Mouse (Mus musculus): Measurements from ENCODE around the gene Celf1. TPM values are rescaled to one million over a fixed set of nuclear protein-coding genes. Genes with fewer than 3 reads are reported as not detected.
"Not testable (repeated sequence)": the region's sequence is repeated elsewhere in the genome, so short reads cannot be mapped to it uniquely, and the experiment has no call there.

The Celf1 gene
- 128 and 155 TPM in 2 replicates for polyA plus RNA-seq (2016; fragmentation: Nextera tagmentation; extraction: Ambion mirVana)

DNA sequence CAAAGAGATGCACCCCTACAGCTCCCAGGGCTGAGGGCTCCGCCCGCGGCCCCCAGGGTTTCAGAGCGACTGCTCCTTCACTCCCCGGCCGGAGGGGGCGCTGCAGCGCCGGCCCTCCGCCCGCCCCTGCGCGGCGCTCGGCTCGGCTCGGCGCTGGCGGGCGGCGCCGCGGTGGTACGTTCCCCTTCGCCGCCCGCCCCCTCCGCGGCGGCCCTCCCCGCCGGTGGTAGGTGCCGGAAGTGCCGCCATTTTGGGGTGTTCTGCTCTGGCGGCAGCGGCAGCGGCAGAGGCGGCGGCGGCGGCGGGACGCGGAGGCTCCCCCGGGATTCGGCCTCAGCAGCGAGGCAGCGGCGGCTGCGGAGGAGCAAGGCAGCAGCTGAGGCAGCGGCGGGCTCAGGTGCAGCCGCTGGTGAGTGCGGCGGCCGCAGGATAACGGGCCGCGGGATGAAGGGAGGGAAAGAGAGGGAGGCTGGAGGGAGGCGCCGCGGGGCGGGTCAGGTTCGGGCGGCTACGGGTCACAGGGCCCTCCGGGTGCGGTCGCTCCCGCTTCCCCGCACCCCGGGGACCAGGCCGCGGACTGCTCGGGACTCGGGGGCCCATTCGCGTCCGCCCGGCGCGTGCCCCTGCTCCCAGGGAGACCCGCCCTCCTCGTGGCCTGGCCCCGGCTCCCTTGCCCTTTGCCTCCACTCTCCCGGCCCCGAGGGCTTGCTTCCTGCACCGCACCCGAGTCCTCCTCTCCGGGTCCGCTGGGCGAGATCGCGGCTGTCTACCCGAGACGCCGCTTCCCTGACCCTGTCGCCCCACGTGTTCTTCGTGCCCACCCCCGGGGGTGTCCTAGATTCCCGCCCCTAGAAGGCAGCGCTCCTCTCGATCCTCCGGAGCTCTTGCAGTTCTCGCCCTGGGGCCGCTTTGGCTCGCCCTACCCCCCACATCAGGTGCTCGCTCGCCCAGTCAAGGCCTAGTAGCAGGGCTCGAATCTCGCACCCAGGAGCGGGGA is at the start of gene Celf1:
Gene Celf1 (plus strand): TSS at position 150 of the 997 bp plus-strand sequence.
- Histone ChIP-seq H3K36me3 (no peaks in the 10 kb centered on the region), H3K4me1 (peaks cover 25% of the 10 kb centered on the region), H3K9me3 (no peaks in the 10 kb centered on the region), H3K27me3 (ENCODE audit: insufficient read depth, poor library complexity, severe bottlenecking) (no peaks in the 10 kb centered on the region), H3K27ac (peak within 1 kb of the TSS; percentile 98), H3K4me3 (peak within 1 kb of the TSS; percentile 99)
- WGBS: under 1% methylated on average over 112 of the region's 113 CpGs
- DNase-seq (ENCODE audit: low spot score): peak; percentile 90

DNA sequence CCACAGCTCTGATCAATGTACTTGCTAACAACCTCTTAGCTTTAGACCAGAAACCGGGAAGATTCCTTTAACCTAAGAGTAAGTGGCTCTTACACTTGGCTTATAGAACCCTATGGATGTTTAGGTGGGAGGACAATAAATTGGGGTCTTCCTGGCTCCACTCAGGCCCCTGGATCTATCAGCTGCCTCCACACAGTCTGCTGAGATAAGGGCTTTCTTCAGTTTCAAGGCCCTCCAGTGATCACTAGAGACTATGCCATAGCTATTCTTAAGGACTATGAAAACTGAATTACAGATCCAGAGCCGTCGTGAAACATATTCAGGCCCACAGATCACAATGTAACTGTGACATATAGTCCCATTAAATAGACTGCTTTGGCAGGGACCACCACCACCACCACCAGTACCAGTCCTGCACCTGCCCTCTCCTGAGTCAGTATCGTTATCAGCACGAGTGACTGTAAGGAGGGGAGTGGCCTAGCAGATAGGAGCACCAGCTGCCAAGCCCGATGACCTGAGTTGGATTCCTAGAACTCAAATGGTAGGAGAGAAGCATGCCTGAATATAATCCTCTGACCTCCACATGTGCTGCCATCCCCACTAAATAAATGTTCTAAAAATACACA is 46.4 kb upstream of the Celf1 start:
- H3K4me3 ChIP-seq: no peak overlapping the region
- 68% methylated on average over 6 of the region's 6 CpGs for WGBS
- no peaks in the 10 kb centered on the region for H3K9me3 ChIP-seq
- H3K27ac ChIP-seq: peak overlapping the region; percentile 60
- H3K36me3 ChIP-seq: peaks cover 66% of the 10 kb centered on the region
- H3K27me3 ChIP-seq (ENCODE audit: insufficient read depth, poor library complexity, severe bottlenecking): peaks cover 8% of the 10 kb centered on the region
- peak; percentile 84 for DNase-seq (ENCODE audit: low spot score)
- H3K4me1 ChIP-seq: peaks cover 31% of the 10 kb centered on the region

DNA sequence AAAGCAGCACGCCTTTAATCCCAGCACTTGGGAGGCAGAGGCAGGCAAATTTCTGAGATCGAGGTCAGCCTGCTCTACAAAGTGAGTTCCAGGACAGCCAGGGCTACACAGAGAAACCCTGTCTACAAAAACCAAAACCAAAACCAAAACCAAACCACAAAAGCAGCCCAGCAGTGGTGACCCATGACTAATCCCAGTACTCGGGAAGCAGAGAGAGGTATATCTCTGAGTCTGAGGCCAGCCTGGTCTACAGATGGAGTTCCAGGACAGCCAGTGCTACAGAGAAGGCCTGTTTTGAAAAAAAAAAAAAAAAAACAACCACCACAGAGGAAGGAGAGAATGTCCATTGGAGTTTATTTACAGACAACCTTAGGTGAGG is 45.9 kb upstream of the Celf1 start:
- 0 out of 2 replicates have a peak overlapping the region, but pooled peaks have one; percentile 60 for H3K27ac ChIP-seq
- not testable (repeated sequence) for H3K9me3 ChIP-seq; H3K4me3 ChIP-seq; DNase-seq (ENCODE audit: low spot score); H3K27me3 ChIP-seq (ENCODE audit: insufficient read depth, poor library complexity, severe bottlenecking)
- H3K36me3 ChIP-seq: peaks cover 71% of the 10 kb centered on the region
- 83% methylated on average over 3 of the region's 3 CpGs for WGBS
- H3K4me1 ChIP-seq: peaks cover 28% of the 10 kb centered on the region

DNA sequence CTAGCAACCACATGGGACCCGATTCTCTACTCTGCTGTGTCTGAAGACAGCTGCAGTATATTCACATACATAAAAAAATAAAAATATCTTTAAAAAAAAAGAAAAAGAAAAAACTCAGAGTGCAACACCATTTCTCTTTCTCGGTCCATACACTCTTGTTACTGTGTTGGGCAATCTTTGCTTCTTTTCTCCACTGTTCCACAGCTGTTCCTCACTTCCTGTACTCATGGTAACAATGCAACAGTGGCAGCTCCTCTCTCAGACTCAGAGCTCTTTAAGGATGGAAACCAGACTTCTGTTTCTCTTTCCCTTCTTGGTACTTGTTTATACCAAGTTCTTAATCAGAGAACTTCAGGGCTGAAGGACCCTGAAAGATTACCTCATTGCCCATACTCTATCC is 36.8 kb upstream of the Celf1 start:
- H3K36me3 ChIP-seq: peaks cover 62% of the 10 kb centered on the region
- H3K27ac ChIP-seq: peak overlapping the region; percentile 96

DNA sequence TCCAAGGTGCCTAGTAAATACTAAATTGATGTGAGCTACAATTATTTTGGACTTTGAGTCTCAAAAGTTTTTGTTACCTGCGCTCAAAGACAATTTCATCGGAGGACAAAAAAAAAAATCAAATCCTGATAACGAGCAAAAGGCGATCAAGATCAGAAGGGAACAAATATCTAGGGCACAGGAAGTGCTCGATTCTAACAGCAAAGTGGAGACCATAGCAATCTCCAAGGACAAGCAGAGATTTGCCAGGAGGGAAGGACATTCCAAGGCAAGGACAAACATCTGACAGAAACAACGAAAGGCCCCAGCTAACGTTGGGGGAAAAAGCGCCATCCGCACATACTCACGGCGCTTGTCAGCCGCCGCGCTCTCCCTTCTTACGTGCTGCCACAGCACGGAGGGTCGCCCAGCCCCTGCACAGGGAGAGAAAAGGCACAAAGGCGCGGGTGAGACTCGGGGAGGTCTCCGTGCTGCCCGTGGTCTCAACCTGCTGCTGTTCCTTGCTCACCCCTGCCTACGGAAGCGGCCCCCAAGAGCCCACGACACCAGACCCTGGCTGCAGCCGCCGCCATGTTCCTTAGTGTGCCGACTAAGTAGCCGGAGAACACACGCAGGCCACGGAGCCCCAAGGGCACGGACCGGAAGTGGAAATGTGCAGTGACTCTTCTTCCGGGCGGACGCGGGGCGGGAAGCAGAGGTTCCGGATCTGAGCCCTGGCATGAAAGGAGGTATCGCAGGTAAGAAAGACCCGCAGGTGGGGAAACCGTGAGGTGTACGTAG is 35.9 kb upstream of the Celf1 start, which contains the start of the genes Kbtbd4 and Ndufs3:
Gene Kbtbd4 (plus strand): TSS at position 665 of the 780 bp plus-strand sequence.
Gene Ndufs3 (minus strand): TSS at position 752 of the 780 bp plus-strand sequence.
- Histone ChIP-seq H3K36me3 (peaks cover 62% of the 10 kb centered on the region), H3K27me3 (ENCODE audit: insufficient read depth, poor library complexity, severe bottlenecking) (no peaks in the 10 kb centered on the region), H3K4me3 (peak within 1 kb of the TSS; percentile 81), H3K9me3 (no peaks in the 10 kb centered on the region), H3K27ac (peak within 1 kb of the TSS; percentile 96), H3K4me1 (peaks cover 18% of the 10 kb centered on the region)
- DNase-seq (ENCODE audit: low spot score): peak; percentile 95
- under 1% methylated on average over 43 of the region's 43 CpGs for WGBS

More for the DNA sequence above, 36.8 kb upstream of the Celf1 start:
- no peak for DNase-seq (ENCODE audit: low spot score)
- Histone ChIP-seq H3K27me3 (ENCODE audit: insufficient read depth, poor library complexity, severe bottlenecking) (no peaks in the 10 kb centered on the region), H3K4me3 (peak overlapping the region; percentile 81), H3K9me3 (no peaks in the 10 kb centered on the region), H3K4me1 (peaks cover 18% of the 10 kb centered on the region)
- WGBS: 78% methylated on average over 2 of the region's 2 CpGs

DNA sequence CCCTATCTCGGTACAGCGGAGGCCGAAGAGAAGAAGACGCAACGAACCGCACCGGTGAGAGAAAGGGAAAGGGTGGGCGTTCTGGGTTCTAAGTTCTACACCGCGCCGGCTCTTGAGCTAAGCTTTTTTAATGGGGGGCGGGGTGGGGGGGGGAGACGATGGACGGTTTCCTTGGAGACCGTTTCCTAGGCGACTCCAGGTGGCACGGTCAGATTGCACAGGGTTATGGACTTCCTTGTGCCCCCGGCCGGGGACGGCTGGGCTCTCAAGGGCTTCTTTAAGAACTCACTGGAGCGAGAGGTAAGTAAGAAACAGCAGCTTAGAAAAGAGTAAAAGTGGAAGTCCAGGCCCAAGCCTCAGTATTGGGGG is 35.3 kb upstream of the Celf1 start:
- Histone ChIP-seq H3K9me3 (no peaks in the 10 kb centered on the region), H3K27ac (peak overlapping the region; percentile 96), H3K36me3 (peaks cover 62% of the 10 kb centered on the region), H3K4me1 (peaks cover 18% of the 10 kb centered on the region), H3K27me3 (ENCODE audit: insufficient read depth, poor library complexity, severe bottlenecking) (no peaks in the 10 kb centered on the region), H3K4me3 (peak overlapping the region; percentile 81)
- DNase-seq (ENCODE audit: low spot score): no peak
- WGBS: under 1% methylated on average over 21 of the region's 21 CpGs

DNA sequence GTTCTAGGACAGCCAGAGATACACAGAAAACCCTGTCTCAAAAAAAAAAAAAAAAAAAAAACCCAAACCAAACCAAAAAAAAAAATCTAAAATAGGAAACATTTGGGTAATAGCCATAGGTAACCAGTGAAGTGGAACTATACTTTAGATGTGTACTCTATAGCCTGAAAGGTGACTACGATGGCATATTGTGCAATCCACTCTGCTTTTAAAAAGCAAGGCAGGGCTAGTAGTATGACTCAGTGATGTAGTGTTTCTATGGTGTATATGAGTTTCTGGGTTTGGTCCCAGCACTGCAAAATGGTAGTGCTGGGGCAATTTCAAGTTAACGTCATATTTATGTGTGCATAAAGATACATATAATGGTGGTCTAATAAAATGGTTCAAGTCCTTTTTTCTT is 33.5 kb upstream of the Celf1 start:
- Histone ChIP-seq H3K27ac (no peak overlapping the region), H3K9me3 (no peaks in the 10 kb centered on the region), H3K4me1 (peaks cover 18% of the 10 kb centered on the region), H3K27me3 (ENCODE audit: insufficient read depth, poor library complexity, severe bottlenecking) (no peaks in the 10 kb centered on the region), H3K36me3 (peaks cover 64% of the 10 kb centered on the region), H3K4me3 (no peak overlapping the region)
- DNase-seq (ENCODE audit: low spot score): no peak
- WGBS: 93% methylated on average over 2 of the region's 2 CpGs

DNA sequence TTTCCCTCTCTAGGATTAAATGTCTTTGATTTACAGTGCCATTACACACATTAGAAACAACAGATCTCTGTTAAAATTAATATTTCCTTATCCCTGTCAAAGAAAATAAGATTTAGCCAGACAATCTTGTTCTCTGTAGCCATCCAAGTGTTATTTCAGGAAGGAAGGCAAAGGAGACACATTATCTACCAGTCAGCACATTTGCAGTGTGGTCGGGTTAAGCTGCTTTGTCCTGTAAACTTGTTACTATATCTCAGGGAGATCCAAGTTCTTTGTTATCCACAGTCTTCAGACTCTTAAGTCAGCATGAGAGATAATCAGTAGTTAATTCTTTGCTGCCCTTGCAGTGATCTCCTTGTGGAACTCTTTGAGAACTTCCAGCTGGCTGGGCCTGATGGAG is 29.3 kb upstream of the Celf1 start:
- no peak overlapping the region for H3K27ac ChIP-seq
- peaks cover 80% of the 10 kb centered on the region for H3K36me3 ChIP-seq
- peaks cover 13% of the 10 kb centered on the region for H3K4me1 ChIP-seq
- no peak overlapping the region for H3K4me3 ChIP-seq
- no peaks in the 10 kb centered on the region for H3K9me3 ChIP-seq
- no peaks in the 10 kb centered on the region for H3K27me3 ChIP-seq (ENCODE audit: insufficient read depth, poor library complexity, severe bottlenecking)
- DNase-seq (ENCODE audit: low spot score): no peak
- 67% methylated on average over 1 of the region's 1 CpGs for WGBS

DNA sequence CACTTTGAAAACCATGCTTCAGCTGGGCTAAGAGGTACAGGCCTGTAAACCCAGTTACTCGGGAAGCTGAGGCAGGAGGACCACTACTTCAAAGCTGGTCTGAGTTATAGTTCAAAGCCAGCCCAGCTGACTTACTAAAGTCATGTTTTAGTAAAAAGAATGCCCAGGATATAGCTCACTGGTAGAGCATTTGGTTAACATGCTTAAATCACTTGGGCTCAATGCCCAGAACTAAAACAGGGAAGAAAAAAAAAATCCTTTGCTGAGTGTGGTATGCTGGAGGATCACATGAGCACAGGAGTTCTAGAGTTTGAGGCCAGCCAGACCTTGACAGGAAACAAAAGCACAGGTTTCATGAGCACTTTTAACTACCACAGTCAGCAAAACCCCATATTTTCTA is 28.5 kb upstream of the Celf1 start:
- no peak overlapping the region for H3K27ac ChIP-seq
- peaks cover 18% of the 10 kb centered on the region for H3K4me1 ChIP-seq
- no peak for DNase-seq (ENCODE audit: low spot score)
- no peak overlapping the region for H3K4me3 ChIP-seq
- H3K36me3 ChIP-seq: peaks cover 78% of the 10 kb centered on the region
- WGBS: 82% methylated on average over 1 of the region's 1 CpGs
- H3K27me3 ChIP-seq (ENCODE audit: insufficient read depth, poor library complexity, severe bottlenecking): no peaks in the 10 kb centered on the region
- no peaks in the 10 kb centered on the region for H3K9me3 ChIP-seq

DNA sequence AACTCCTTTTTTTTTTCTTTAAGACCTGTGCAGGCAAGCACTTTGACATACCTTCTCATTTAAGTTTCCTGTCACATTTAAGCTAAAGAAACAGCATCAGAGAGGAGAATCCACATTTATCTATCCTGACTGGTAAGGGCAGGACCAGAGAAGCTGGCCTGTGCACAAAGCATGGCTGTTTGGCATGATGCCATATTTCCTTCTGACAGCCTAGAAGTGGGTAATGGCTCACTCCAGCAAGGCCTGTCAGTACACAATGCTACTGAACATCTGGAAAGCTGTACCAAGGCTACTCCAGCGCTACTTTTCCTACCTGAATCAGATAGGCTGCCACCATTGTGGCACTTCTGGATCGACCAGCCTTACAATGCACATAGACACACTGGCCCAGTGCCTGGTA is 26.5 kb upstream of the Celf1 start:
- 85% methylated on average over 2 of the region's 2 CpGs for WGBS
- Histone ChIP-seq H3K27me3 (ENCODE audit: insufficient read depth, poor library complexity, severe bottlenecking) (no peaks in the 10 kb centered on the region), H3K4me1 (peaks cover 33% of the 10 kb centered on the region), H3K9me3 (no peaks in the 10 kb centered on the region), H3K36me3 (peaks cover 60% of the 10 kb centered on the region), H3K4me3 (no peak overlapping the region), H3K27ac (no peak overlapping the region)
- no peak for DNase-seq (ENCODE audit: low spot score)

DNA sequence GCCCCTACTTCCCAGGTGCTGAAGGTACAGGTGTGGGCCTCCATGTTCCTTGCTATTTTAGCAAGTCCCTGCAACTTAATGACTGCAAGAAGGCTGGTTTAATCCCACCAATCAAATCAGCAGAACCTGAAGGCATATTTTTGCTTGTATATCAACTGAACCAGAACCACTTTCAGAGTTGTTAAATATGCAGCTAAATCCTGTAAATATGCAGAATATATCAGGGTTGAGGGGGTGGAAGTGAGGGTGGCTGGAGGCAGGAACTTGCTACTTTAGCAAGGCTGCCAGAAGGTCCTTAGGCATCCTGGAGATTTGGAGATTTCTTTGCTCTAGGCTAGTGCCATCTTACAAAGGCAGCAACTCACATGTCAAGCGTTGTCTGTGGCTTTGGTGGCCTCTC is 24.7 kb upstream of the Celf1 start:
- Histone ChIP-seq H3K4me1 (peaks cover 33% of the 10 kb centered on the region), H3K9me3 (no peaks in the 10 kb centered on the region), H3K36me3 (peaks cover 42% of the 10 kb centered on the region), H3K27ac (no peak overlapping the region), H3K4me3 (0 out of 2 replicates have a peak overlapping the region, but pooled peaks have one; percentile 88), H3K27me3 (ENCODE audit: insufficient read depth, poor library complexity, severe bottlenecking) (no peaks in the 10 kb centered on the region)
- 91% methylated on average over 1 of the region's 1 CpGs for WGBS
- DNase-seq (ENCODE audit: low spot score): no peak

DNA sequence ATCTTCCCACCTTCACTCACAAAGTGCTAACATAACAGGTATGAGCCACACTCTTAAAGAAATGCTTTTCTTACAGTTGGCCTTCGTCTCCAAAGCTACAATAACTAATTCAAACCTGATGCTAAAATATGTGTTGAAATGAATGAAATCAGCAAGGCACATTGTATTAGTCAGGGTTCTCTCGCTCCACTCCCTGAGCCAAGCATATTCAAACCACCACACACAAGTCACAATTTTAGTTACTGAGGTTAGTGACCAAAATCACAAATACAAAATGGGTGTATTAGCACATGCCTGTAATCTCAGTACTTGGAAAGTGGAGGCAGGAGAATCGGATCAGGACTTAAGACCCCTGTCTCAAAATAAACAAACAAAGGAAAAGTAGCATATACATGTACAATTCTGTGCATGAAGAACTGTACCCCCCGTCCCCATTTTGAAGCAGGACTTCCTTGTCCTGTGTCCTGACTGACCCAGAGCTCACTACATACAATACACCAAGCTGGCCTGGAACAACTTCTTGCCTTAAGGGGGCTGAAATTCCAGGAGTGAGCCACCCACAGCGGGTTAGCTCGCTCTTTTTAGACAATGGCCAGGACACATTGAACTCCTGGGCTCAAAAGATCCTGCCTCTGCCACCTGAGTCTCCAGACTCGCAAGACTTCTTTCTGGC is 23.5 kb upstream of the Celf1 start:
- DNase-seq (ENCODE audit: low spot score): no peak
- peaks cover 30% of the 10 kb centered on the region for H3K36me3 ChIP-seq
- H3K4me3 ChIP-seq: peak overlapping the region; percentile 88
- H3K27me3 ChIP-seq (ENCODE audit: insufficient read depth, poor library complexity, severe bottlenecking): no peaks in the 10 kb centered on the region
- peaks cover 33% of the 10 kb centered on the region for H3K4me1 ChIP-seq
- H3K27ac ChIP-seq: peak overlapping the region; percentile 100
- WGBS: 32% methylated on average over 7 of the region's 7 CpGs
- H3K9me3 ChIP-seq: no peaks in the 10 kb centered on the region

All from heart, embryonic 10.5 days (tissue).